Mouse (Mus musculus): ENCODE results near the gene Nup214. TPM values are rescaled to one million over a fixed set of nuclear protein-coding genes. Genes with fewer than 3 reads are reported as not detected.

Nup214 gene
- total and polyA plus RNA-seq, 3 experiments: 13.9 to 106 (median 50.9) TPM

GRCm38 (mm10) chr2:32057794-32058193 lies 83.6 kb downstream of the Nup214 start:
- Histone ChIP-seq H3K27me3 (replicated peaks) (peaks cover 10% of the 10 kb centered on the region), H3K4me2 (ENCODE audit: insufficient read depth, low read depth, poor library complexity, severe bottlenecking) (no peak overlapping the region), H3K9me3 (replicated peaks; ENCODE audit: low read length) (no peaks in the 10 kb centered on the region), H3K9ac (ENCODE audit: insufficient read depth, low read depth) (no peak overlapping the region), H3K36me3 (replicated peaks in 1 of 2; ENCODE audit: control insufficient read depth in 1 of 2, insufficient read depth in 1 of 2, low read length in 1 of 2) (peaks cover 0 to 8% of the 10 kb centered on the region in 2 experiments), H3K79me2 (replicated peaks; ENCODE audit: control insufficient read depth, extremely low read depth, insufficient read depth, poor library complexity, severe bottlenecking) (no peaks in the 10 kb centered on the region), H3K4me1 (ENCODE audit: control insufficient read depth in 1 of 2, insufficient read depth in 2 of 2) (peaks cover 0 to 3% of the 10 kb centered on the region in 2 experiments; a peak in 1 of 4 replicates), H3K4me3 (replicated peaks in 1 of 3; ENCODE audit: low read depth in 2 of 3, low read length in 2 of 3, poor library complexity in 1 of 3) (no peak overlapping the region), H3K27ac (ENCODE audit: insufficient read depth, low read depth) (no peak overlapping the region)
- in situ Hi-C loops (cut with MboI; ENCODE audit: low pct_ligation_motif_present, low pct_unique_long_range_greater_than_20kb, low sequenced_read_pairs): no loop called here
- dilution Hi-C loops (cut with MboI; ENCODE audit: extremely low pct_ligation_motif_present, extremely low pct_unique_long_range_greater_than_20kb, low sequenced_read_pairs): no loop called here
- no peak for DNase-seq (ENCODE audit: extremely low read depth)
- no peak for TF ChIP-seq CHD1 (IDR thresholded peaks at IDR 0.05; ENCODE audit: low read depth, low read length)
- no peak for TF ChIP-seq MAFK (IDR thresholded peaks at IDR 0.05; ENCODE audit: insufficient replicate concordance, low read length)
- TF ChIP-seq NRF1 (IDR thresholded peaks at IDR 0.05; ENCODE audit: low read depth, low read length): no peak
- no peak for TF ChIP-seq GABPA (IDR thresholded peaks at IDR 0.05; ENCODE audit: insufficient replicate concordance, low read depth, low read length)
- TF ChIP-seq ZMIZ1 (IDR thresholded peaks at IDR 0.05; ENCODE audit: low read depth, low read length): no peak
- no peak for TF ChIP-seq MYC (IDR thresholded peaks at IDR 0.05; ENCODE audit: low read depth, low read length)
- TF ChIP-seq NELFE (IDR thresholded peaks at IDR 0.05; ENCODE audit: low read depth, low read length): no peak
- TF ChIP-seq MAX (IDR thresholded peaks at IDR 0.05; ENCODE audit: low read length): no peak
- no peak for TF ChIP-seq RAD21 (IDR thresholded peaks at IDR 0.05; ENCODE audit: low read depth, low read length)
- no peak for TF ChIP-seq ETS1 (conservative IDR thresholded peaks at IDR 0.05; ENCODE audit: low read depth, low read length)
- no peak for TF ChIP-seq RCOR1 (conservative IDR thresholded peaks at IDR 0.05; ENCODE audit: low read depth, low read length)
- no peak for TF ChIP-seq USF1 (IDR thresholded peaks at IDR 0.05; ENCODE audit: low read depth, low read length)
- no peak for TF ChIP-seq CTCF (conservative IDR thresholded peaks at IDR 0.05 in 1 of 2, IDR thresholded peaks at IDR 0.05 in 1 of 2; ENCODE audit: low read depth in 2 of 2, low read length in 2 of 2)
- no peak for TF ChIP-seq SMC3 (IDR thresholded peaks at IDR 0.05; ENCODE audit: low read depth, low read length)
- no peak for TF ChIP-seq UBTF (IDR thresholded peaks at IDR 0.05; ENCODE audit: low read depth, low read length)
- no peak for TF ChIP-seq USF2 (conservative IDR thresholded peaks at IDR 0.05; ENCODE audit: low read depth, low read length)
- no peak for TF ChIP-seq MXI1 (IDR thresholded peaks at IDR 0.05; ENCODE audit: low read depth, low read length)
- TF ChIP-seq JUND (conservative IDR thresholded peaks at IDR 0.05; ENCODE audit: low read depth, low read length): no peak
- no peak for TF ChIP-seq JUN (IDR thresholded peaks at IDR 0.05; ENCODE audit: insufficient read depth, low read depth, low read length)
- TF ChIP-seq KAT2A (IDR thresholded peaks at IDR 0.05; ENCODE audit: insufficient replicate concordance, low read length): no peak

- TF ChIP-seq ETS1 (conservative IDR thresholded peaks at IDR 0.05; ENCODE audit: low read depth, low read length) (no peak), CTCF (conservative IDR thresholded peaks at IDR 0.05 in 1 of 2, IDR thresholded peaks at IDR 0.05 in 1 of 2; ENCODE audit: low read depth in 2 of 2, low read length in 2 of 2) (no peak), E2F4 (IDR thresholded peaks at IDR 0.05; ENCODE audit: insufficient replicate concordance, low read depth, low read length) (no peak), UBTF (IDR thresholded peaks at IDR 0.05; ENCODE audit: low read depth, low read length) (no peak), NELFE (IDR thresholded peaks at IDR 0.05; ENCODE audit: low read depth, low read length) (no peak), ZC3H11A (IDR thresholded peaks at IDR 0.05; ENCODE audit: low read depth, low read length) (no peak), NRF1 (IDR thresholded peaks at IDR 0.05; ENCODE audit: low read depth, low read length) (no peak), TCF12 (IDR thresholded peaks at IDR 0.05; ENCODE audit: low read depth, low read length) (no peak), ZKSCAN1 (IDR thresholded peaks at IDR 0.05; ENCODE audit: borderline replicate concordance, low read depth, low read length) (no peak), POLR2AphosphoS2 (IDR thresholded peaks at IDR 0.05; ENCODE audit: low read depth, low read length) (no peak), CHD1 (IDR thresholded peaks at IDR 0.05; ENCODE audit: low read depth, low read length) (no peak), MEF2A (IDR thresholded peaks at IDR 0.05; ENCODE audit: borderline replicate concordance, low read depth, low read length) (no peak), JUND (conservative IDR thresholded peaks at IDR 0.05; ENCODE audit: low read depth, low read length) (no peak), BHLHE40 (IDR thresholded peaks at IDR 0.05; ENCODE audit: low read depth, low read length) (no peak), TBP (conservative IDR thresholded peaks at IDR 0.05; ENCODE audit: low read depth, low read length) (no peak), KAT2A (IDR thresholded peaks at IDR 0.05; ENCODE audit: insufficient replicate concordance, low read length) (no peak), IRF4 (IDR thresholded peaks at IDR 0.05; ENCODE audit: low read depth, low read length) (no peak), RCOR1 (conservative IDR thresholded peaks at IDR 0.05; ENCODE audit: low read depth, low read length) (no peak), MYC (IDR thresholded peaks at IDR 0.05; ENCODE audit: low read depth, low read length) (no peak), MXI1 (IDR thresholded peaks at IDR 0.05; ENCODE audit: low read depth, low read length) (no peak)
- dilution Hi-C loops (cut with MboI; ENCODE audit: extremely low pct_ligation_motif_present, extremely low pct_unique_long_range_greater_than_20kb, low sequenced_read_pairs): no loop called here
- Histone ChIP-seq H3K27ac (ENCODE audit: insufficient read depth, low read depth) (no peak overlapping the region), H3K9me3 (replicated peaks; ENCODE audit: low read length) (no peaks in the 10 kb centered on the region), H3K4me3 (replicated peaks in 1 of 3; ENCODE audit: low read depth in 2 of 3, low read length in 2 of 3, poor library complexity in 1 of 3) (no peak overlapping the region), H3K9ac (ENCODE audit: insufficient read depth, low read depth) (no peak overlapping the region), H3K36me3 (replicated peaks in 1 of 2; ENCODE audit: control insufficient read depth in 1 of 2, insufficient read depth in 1 of 2, low read length in 1 of 2) (peaks cover 0 to 8% of the 10 kb centered on the region in 2 experiments), H3K27me3 (replicated peaks) (peaks cover 10% of the 10 kb centered on the region), H3K79me2 (replicated peaks; ENCODE audit: control insufficient read depth, extremely low read depth, insufficient read depth, poor library complexity, severe bottlenecking) (no peaks in the 10 kb centered on the region), H3K4me1 (ENCODE audit: control insufficient read depth in 1 of 2, insufficient read depth in 2 of 2) (peaks cover 0 to 7% of the 10 kb centered on the region in 2 experiments; a peak in 3 of 4 replicates), H3K4me2 (ENCODE audit: insufficient read depth, low read depth, poor library complexity, severe bottlenecking) (no peak overlapping the region)
- DNase-seq (ENCODE audit: extremely low read depth): no peak
- in situ Hi-C loops (cut with MboI; ENCODE audit: low pct_ligation_motif_present, low pct_unique_long_range_greater_than_20kb, low sequenced_read_pairs): no loop called here
These were observed 84.0 kb downstream of the Nup214 start for GRCm38 (mm10) chr2:32058241-32058640.

Measured in CH12.LX (cell line).